Mouse (Mus musculus) limb, embryonic 14.5 days (tissue): Measurements from ENCODE around the gene Pm20d1. TPM values are rescaled to one million over a fixed set of nuclear protein-coding genes. Genes with fewer than 3 reads are reported as not detected.
A peak's percentile ranks its signal among the peaks of the same experiment; 100 is the strongest.

Experiments used
- ATAC-seq: fragments of 200-750 bp; cut with Nextera tagmentation; 2 replicates; pipeline ENCODE4 v1.8.0; 2017; ENCODE audit warnings: low read depth, moderate number of reproducible peaks, moderate TSS enrichment; ENCODE audit not compliant: low FRiP score
- DNase-seq: peaks from one replicate; pipeline ENCODE4 v3.0.0-alpha.2; 2015; ENCODE audit warnings: low spot score
- H3K27ac ChIP-seq: fragments of 300-500 bp; sonication (generic); replicated peaks from 2 replicates; pipeline ENCODE4 v1.5.1; 2014; ENCODE audit warnings: low read depth, mild to moderate bottlenecking, low read length, moderate library complexity, mixed read lengths
- H3K27me3 ChIP-seq: fragments of 300-500 bp; sonication (generic); 2 replicates; pipeline ENCODE4 v1.6.1; 2014; ENCODE audit warnings: low read length, mixed read lengths; ENCODE audit not compliant: control insufficient read depth, insufficient read depth
- H3K36me3 ChIP-seq: fragments of 300-500 bp; sonication (generic); 2 replicates; pipeline ENCODE4 v1.6.1; 2014; ENCODE audit warnings: mild to moderate bottlenecking, low read length, moderate library complexity, mixed read lengths; ENCODE audit not compliant: control insufficient read depth, insufficient read depth
- H3K4me1 ChIP-seq: fragments of 300-500 bp; sonication (generic); 2 replicates; pipeline ENCODE4 v1.6.1; 2014; ENCODE audit warnings: antibody characterized with exemption, low read length, mixed read lengths; ENCODE audit not compliant: control insufficient read depth, insufficient read depth
- H3K4me2 ChIP-seq: fragments of 300-500 bp; sonication (generic); replicated peaks from 2 replicates; pipeline ENCODE4 v1.6.1; 2014; ENCODE audit warnings: low read depth, mild to moderate bottlenecking, low read length, moderate library complexity; ENCODE audit not compliant: severe bottlenecking
- H3K4me3 ChIP-seq: fragments of 300-500 bp; sonication (generic); replicated peaks from 2 replicates; pipeline ENCODE4 v1.5.1; 2014; ENCODE audit warnings: low read length
- H3K9ac ChIP-seq: fragments of 300-500 bp; sonication (generic); 2 replicates; pipeline ENCODE4 v1.6.1; 2014; ENCODE audit warnings: mild to moderate bottlenecking, low read depth, low read length, moderate library complexity; ENCODE audit not compliant: severe bottlenecking
- H3K9me3 ChIP-seq: fragments of 300-500 bp; sonication (generic); 2 replicates; pipeline ENCODE4 v1.6.1; 2016; ENCODE audit warnings: low read length; ENCODE audit not compliant: control insufficient read depth
- POLR2A ChIP-seq: fragments of 200-500 bp; IDR thresholded peaks from 2 replicates; pipeline ENCODE4 v1.8.0; 2012; ENCODE audit warnings: inconsistent platforms, mild to moderate bottlenecking, moderate library complexity, borderline replicate concordance; ENCODE audit not compliant: insufficient read depth, insufficient read length; ENCODE audit errors: extremely low read depth
- WGBS: fragments of 180-500 bp; shearing (Covaris S2); extraction: QIAGEN DNeasy Blood & Tissue Kit; methylation state at CpG from one replicate; pipeline ENCODE4 v1.1.7; 2014; 5-methylcytosine and 5-hydroxymethylcytosine counted together
- polyA plus RNA-seq, 2 experiments: library from polyadenylated mRNA; depleted of rRNA in 1 of 2; stranded (reverse) in 1 of 2; unstranded in 1 of 2; fragments of >200 nt; fragmentation: Nextera tagmentation in 1 of 2; extraction: Ambion mirVana in 1 of 2; gene quantifications; 2 replicates each; pipeline versions ENCODE4 v1.2.1 to v1.2.3; 2012 to 2014

The Pm20d1 gene
- polyA plus RNA-seq, 2 experiments = 0.29 to 0.53 TPM

- no peak overlapping the region for H3K4me3 ChIP-seq
- TF ChIP-seq POLR2A = no peak
- no peaks in the 10 kb centered on the region for H3K36me3 ChIP-seq
- H3K27ac ChIP-seq = no peak overlapping the region
- no peak overlapping the region for H3K9ac ChIP-seq
- 43% methylated on average over 5 of the region's 5 CpGs for WGBS
- H3K27me3 ChIP-seq = no peaks in the 10 kb centered on the region
- ATAC-seq (no peak), DNase-seq (no peak)
- H3K4me2 ChIP-seq = no peak overlapping the region
- H3K4me1 ChIP-seq = 0 out of 2 replicates have a peak, but pooled peaks cover 5% of the 10 kb centered on the region
- H3K9me3 ChIP-seq = no peaks in the 10 kb centered on the region
Measured at GRCm38 (mm10) chr1:131823563-131823962, 26.4 kb downstream of the Pm20d1 start.

GRCm38 (mm10) chr1:131824528-131825181 lies 27.5 kb downstream of the Pm20d1 start:
- no peak for DNase-seq
- no peak overlapping the region for H3K27ac ChIP-seq
- WGBS = 78% methylated on average over 11 of the region's 11 CpGs

GRCm38 (mm10) chr1:131827207-131827786 lies 30.1 kb downstream of the Pm20d1 start, which contains the start of gene Slc41a1:
Gene Slc41a1 (plus strand): TSS chr1:131827493.
- no peaks in the 10 kb centered on the region for H3K9me3 ChIP-seq
- H3K9ac ChIP-seq = peak within 1 kb of the TSS; percentile 81
- H3K4me1 ChIP-seq = peaks cover 12% of the 10 kb centered on the region
- DNase-seq (peak; percentile 13), ATAC-seq (peak; percentile 41)
- TF ChIP-seq POLR2A = no peak
- 2% methylated on average over 25 of the region's 25 CpGs for WGBS
- H3K4me3 ChIP-seq = peak within 1 kb of the TSS; percentile 80
- peaks cover 16% of the 10 kb centered on the region for H3K36me3 ChIP-seq
- H3K27ac ChIP-seq = peak within 1 kb of the TSS; percentile 87
- H3K4me2 ChIP-seq = peak within 1 kb of the TSS; percentile 51
- no peaks in the 10 kb centered on the region for H3K27me3 ChIP-seq

More at GRCm38 (mm10) chr1:131824528-131825181, 27.5 kb downstream of the Pm20d1 start:
- no peaks in the 10 kb centered on the region for H3K9me3 ChIP-seq
- peaks cover 12% of the 10 kb centered on the region for H3K4me1 ChIP-seq
- no peaks in the 10 kb centered on the region for H3K36me3 ChIP-seq
- no peak overlapping the region for H3K9ac ChIP-seq
- no peak overlapping the region for H3K4me3 ChIP-seq
- no peak overlapping the region for H3K4me2 ChIP-seq
- ATAC-seq = no peak
- TF ChIP-seq POLR2A = no peak
- H3K27me3 ChIP-seq = no peaks in the 10 kb centered on the region

GRCm38 (mm10) chr1:131827787-131828258 lies 30.6 kb downstream of the Pm20d1 start:
- Histone ChIP-seq H3K27ac (peak overlapping the region; percentile 87), H3K4me2 (peak overlapping the region; percentile 51), H3K9me3 (no peaks in the 10 kb centered on the region), H3K9ac (peak overlapping the region; percentile 81), H3K4me1 (peaks cover 12% of the 10 kb centered on the region), H3K36me3 (peaks cover 17% of the 10 kb centered on the region), H3K27me3 (no peaks in the 10 kb centered on the region), H3K4me3 (peak overlapping the region; percentile 80)
- TF ChIP-seq POLR2A = 0 out of 2 replicates have a peak, but pooled peaks have one; percentile 41
- WGBS = 4% methylated on average over 34 of the region's 36 CpGs
- ATAC-seq (peak; percentile 97), DNase-seq (peak; percentile 98)

GRCm38 (mm10) chr1:131828297-131829126 lies 31.3 kb downstream of the Pm20d1 start:
- peaks cover 12% of the 10 kb centered on the region for H3K4me1 ChIP-seq
- DNase-seq = peak; percentile 34
- WGBS = 1% methylated on average over 18 of the region's 22 CpGs

More at GRCm38 (mm10) chr1:131828297-131829126, 31.3 kb downstream of the Pm20d1 start:
- peak overlapping the region; percentile 80 for H3K4me3 ChIP-seq
- no peak for TF ChIP-seq POLR2A
- H3K36me3 ChIP-seq = peaks cover 23% of the 10 kb centered on the region
- no peaks in the 10 kb centered on the region for H3K27me3 ChIP-seq
- H3K9me3 ChIP-seq = no peaks in the 10 kb centered on the region
- peak overlapping the region; percentile 87 for H3K27ac ChIP-seq
- peak overlapping the region; percentile 51 for H3K4me2 ChIP-seq
- ATAC-seq = peak; percentile 60
- peak overlapping the region; percentile 81 for H3K9ac ChIP-seq
